Mouse (Mus musculus) kidney, postnatal 0 days (tissue): Measurements from ENCODE around the gene Trp53i11. TPM values are rescaled to one million over a fixed set of nuclear protein-coding genes. Genes with fewer than 3 reads are reported as not detected.

ENCODE experiments used
- ATAC-seq: fragments of 200-750 bp; cut with Nextera tagmentation; replicated peaks from 2 replicates; pipeline ENCODE4 v1.8.0; 2017; ENCODE audit warnings: low read depth, moderate number of reproducible peaks, moderate TSS enrichment, moderate library complexity; ENCODE audit not compliant: low FRiP score
- DNase-seq: peaks from one replicate; pipeline ENCODE4 v3.0.0-alpha.2; 2016; ENCODE audit warnings: low spot score
- H3K27ac ChIP-seq: fragments of 300-500 bp; sonication (generic); 2 replicates; pipeline ENCODE4 v1.5.1; 2014; ENCODE audit warnings: mild to moderate bottlenecking
- H3K27me3 ChIP-seq: fragments of 300-500 bp; sonication (generic); 2 replicates; pipeline ENCODE4 v1.6.1; 2014; ENCODE audit warnings: low read length, mixed read lengths; ENCODE audit not compliant: insufficient read depth
- H3K36me3 ChIP-seq: fragments of 300-500 bp; sonication (generic); 2 replicates; pipeline ENCODE4 v1.6.1; 2014; ENCODE audit warnings: low read length, mixed read lengths; ENCODE audit not compliant: insufficient read depth
- H3K4me1 ChIP-seq: fragments of 300-500 bp; sonication (generic); replicated peaks from 2 replicates; pipeline ENCODE4 v1.6.1; 2014; ENCODE audit warnings: antibody characterized with exemption, low read length, mixed read lengths; ENCODE audit not compliant: insufficient read depth
- H3K4me2 ChIP-seq: fragments of 300-500 bp; sonication (generic); 2 replicates; pipeline ENCODE4 v1.6.1; 2014; ENCODE audit warnings: mild to moderate bottlenecking, low read length, moderate library complexity, mixed read lengths
- H3K4me3 ChIP-seq: fragments of 300-500 bp; sonication (generic); replicated peaks from 2 replicates; pipeline ENCODE4 v1.5.1; 2014; ENCODE audit warnings: low read depth, low read length
- H3K9ac ChIP-seq: fragments of 300-500 bp; sonication (generic); 2 replicates; pipeline ENCODE4 v1.6.1; 2014; ENCODE audit warnings: low read depth, low read length
- H3K9me3 ChIP-seq: fragments of 300-500 bp; sonication (generic); replicated peaks from 2 replicates; pipeline ENCODE4 v1.6.1; 2016; ENCODE audit warnings: low read length, inconsistent platforms, mixed read lengths
- CTCF ChIP-seq: IDR thresholded peaks from 2 replicates; pipeline ENCODE4 v1.5.1; 2016; ENCODE audit warnings: antibody characterized with exemption, low read depth, mild to moderate bottlenecking, moderate library complexity
- WGBS: fragments of 180-500 bp; shearing (Covaris S2); extraction: QIAGEN DNeasy Blood & Tissue Kit; methylation state at CpG from one replicate; pipeline ENCODE4 v1.1.7; 2014; 5-methylcytosine and 5-hydroxymethylcytosine counted together
- polyA plus RNA-seq: library from polyadenylated mRNA; unstranded; fragments of >200 nt; fragmentation: Nextera tagmentation; extraction: Ambion mirVana; gene quantifications from 2 replicates; pipeline ENCODE4 v1.2.1, GENCODE M21; 2015

Gene Trp53i11
- polyA plus RNA-seq, 1 experiment from 2014 or later: 28.3 TPM

DNA sequence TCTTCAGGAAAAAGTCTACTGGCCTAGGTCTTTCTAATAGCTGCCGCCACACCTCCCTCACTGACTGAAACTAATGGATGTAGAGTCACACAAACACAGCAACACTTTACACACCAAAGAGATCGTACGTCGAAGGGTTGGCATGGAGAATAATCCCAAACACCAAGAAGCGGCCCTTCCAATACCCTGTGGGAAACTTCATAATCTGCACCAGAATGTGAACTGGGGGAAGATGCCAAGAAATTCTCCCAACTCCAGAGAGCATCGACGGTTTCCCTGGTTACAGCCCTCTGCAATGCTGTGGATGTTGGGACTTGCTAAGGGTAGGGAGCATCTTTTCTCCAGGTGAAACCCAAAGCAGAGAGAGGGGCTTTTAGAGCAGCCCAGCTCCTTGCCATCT, 63.3 kb downstream of the Trp53i11 start:
- H3K4me1 ChIP-seq: no peaks in the 10 kb centered on the region
- ATAC-seq (no peak), DNase-seq (no peak)
- no peaks in the 10 kb centered on the region for H3K9me3 ChIP-seq
- H3K27ac ChIP-seq: no peak overlapping the region
- WGBS: 90% methylated on average over 7 of the region's 7 CpGs
- no peak overlapping the region for H3K4me2 ChIP-seq
- H3K4me3 ChIP-seq: no peak overlapping the region
- H3K36me3 ChIP-seq: no peaks in the 10 kb centered on the region
- H3K9ac ChIP-seq: no peak overlapping the region
- no peak for TF ChIP-seq CTCF
- no peaks in the 10 kb centered on the region for H3K27me3 ChIP-seq

Other genes starting within 250 kb of the Trp53i11 start
- gene Prdm11, start 141.4 kb upstream of the Trp53i11 start, polyA plus RNA-seq: 3.7 and 4.9 TPM in 2 replicates
- gene Tspan18, start 147.0 kb downstream of the Trp53i11 start, polyA plus RNA-seq: 26.4 and 29.2 TPM in 2 replicates